Mouse (Mus musculus) limb, embryonic 14.5 days (tissue): ENCODE data around the gene Mfsd4b3. TPM values are rescaled to one million over a fixed set of nuclear protein-coding genes. Genes with fewer than 3 reads are reported as not detected.
A peak's percentile ranks its signal among the peaks of the same experiment; 100 is the strongest.

ENCODE experiments used
- ATAC-seq: fragments of 200-750 bp; cut with Nextera tagmentation; 2 replicates; pipeline ENCODE4 v1.8.0; 2017; ENCODE audit warnings: low read depth, moderate number of reproducible peaks, moderate TSS enrichment; ENCODE audit not compliant: low FRiP score
- DNase-seq: peaks from one replicate; pipeline ENCODE4 v3.0.0-alpha.2; 2015; ENCODE audit warnings: low spot score
- H3K27ac ChIP-seq: fragments of 300-500 bp; sonication (generic); replicated peaks from 2 replicates; pipeline ENCODE4 v1.5.1; 2014; ENCODE audit warnings: low read depth, mild to moderate bottlenecking, low read length, moderate library complexity, mixed read lengths
- H3K27me3 ChIP-seq: fragments of 300-500 bp; sonication (generic); 2 replicates; pipeline ENCODE4 v1.6.1; 2014; ENCODE audit warnings: low read length, mixed read lengths; ENCODE audit not compliant: control insufficient read depth, insufficient read depth
- H3K36me3 ChIP-seq: fragments of 300-500 bp; sonication (generic); 2 replicates; pipeline ENCODE4 v1.6.1; 2014; ENCODE audit warnings: mild to moderate bottlenecking, low read length, moderate library complexity, mixed read lengths; ENCODE audit not compliant: control insufficient read depth, insufficient read depth
- H3K4me1 ChIP-seq: fragments of 300-500 bp; sonication (generic); 2 replicates; pipeline ENCODE4 v1.6.1; 2014; ENCODE audit warnings: antibody characterized with exemption, low read length, mixed read lengths; ENCODE audit not compliant: control insufficient read depth, insufficient read depth
- H3K4me2 ChIP-seq: fragments of 300-500 bp; sonication (generic); replicated peaks from 2 replicates; pipeline ENCODE4 v1.6.1; 2014; ENCODE audit warnings: low read depth, mild to moderate bottlenecking, low read length, moderate library complexity; ENCODE audit not compliant: severe bottlenecking
- H3K4me3 ChIP-seq: fragments of 300-500 bp; sonication (generic); replicated peaks from 2 replicates; pipeline ENCODE4 v1.5.1; 2014; ENCODE audit warnings: low read length
- H3K9ac ChIP-seq: fragments of 300-500 bp; sonication (generic); 2 replicates; pipeline ENCODE4 v1.6.1; 2014; ENCODE audit warnings: mild to moderate bottlenecking, low read depth, low read length, moderate library complexity; ENCODE audit not compliant: severe bottlenecking
- H3K9me3 ChIP-seq: fragments of 300-500 bp; sonication (generic); 2 replicates; pipeline ENCODE4 v1.6.1; 2016; ENCODE audit warnings: low read length; ENCODE audit not compliant: control insufficient read depth
- POLR2A ChIP-seq: fragments of 200-500 bp; IDR thresholded peaks from 2 replicates; pipeline ENCODE4 v1.8.0; 2012; ENCODE audit warnings: inconsistent platforms, mild to moderate bottlenecking, moderate library complexity, borderline replicate concordance; ENCODE audit not compliant: insufficient read depth, insufficient read length; ENCODE audit errors: extremely low read depth
- WGBS: fragments of 180-500 bp; shearing (Covaris S2); extraction: QIAGEN DNeasy Blood & Tissue Kit; methylation state at CpG from one replicate; pipeline ENCODE4 v1.1.7; 2014; 5-methylcytosine and 5-hydroxymethylcytosine counted together
- polyA plus RNA-seq, 2 experiments: library from polyadenylated mRNA; depleted of rRNA in 1 of 2; stranded (reverse) in 1 of 2; unstranded in 1 of 2; fragments of >200 nt; fragmentation: Nextera tagmentation in 1 of 2; extraction: Ambion mirVana in 1 of 2; gene quantifications; 2 replicates each; pipeline versions ENCODE4 v1.2.1 to v1.2.3; 2012 to 2014

Gene Mfsd4b3
- polyA plus RNA-seq, 2 experiments = 0.44 to 0.48 TPM

- no peak overlapping the region for H3K4me2 ChIP-seq
- H3K4me3 ChIP-seq = no peak overlapping the region
- no peak overlapping the region for H3K9ac ChIP-seq
- no peak overlapping the region for H3K27ac ChIP-seq
- no peaks in the 10 kb centered on the region for H3K36me3 ChIP-seq
- no peak for ATAC-seq
- no peaks in the 10 kb centered on the region for H3K27me3 ChIP-seq
- no peaks in the 10 kb centered on the region for H3K4me1 ChIP-seq
- 48% methylated on average over 2 of the region's 2 CpGs for WGBS
- TF ChIP-seq POLR2A = no peak
- H3K9me3 ChIP-seq = peaks cover 9% of the 10 kb centered on the region; the same call in 1 of the 2 replicates
- DNase-seq = no peak
Measured at GRCm38 (mm10) chr10:39975771-39976170, 15.8 kb upstream of the Mfsd4b3 start.

GRCm38 (mm10) chr10:39974982-39975381, 15.0 kb upstream of the Mfsd4b3 start:
- ATAC-seq = no peak
- 44% methylated on average over 11 of the region's 11 CpGs for WGBS
- Histone ChIP-seq H3K4me3 (no peak overlapping the region), H3K27me3 (no peaks in the 10 kb centered on the region), H3K9me3 (peaks cover 9% of the 10 kb centered on the region; the same call in 1 of the 2 replicates), H3K27ac (no peak overlapping the region), H3K4me2 (no peak overlapping the region), H3K9ac (no peak overlapping the region), H3K4me1 (no peaks in the 10 kb centered on the region), H3K36me3 (no peaks in the 10 kb centered on the region)
- no peak for DNase-seq
- no peak for TF ChIP-seq POLR2A

GRCm38 (mm10) chr10:39967512-39967911, 7.6 kb upstream of the Mfsd4b3 start:
- WGBS = 82% methylated on average over 3 of the region's 3 CpGs
- peak; percentile 85 for DNase-seq
- H3K27ac ChIP-seq = no peak overlapping the region
- H3K4me2 ChIP-seq = no peak overlapping the region
- H3K4me3 ChIP-seq = no peak overlapping the region
- no peaks in the 10 kb centered on the region for H3K4me1 ChIP-seq
- no peak overlapping the region for H3K9ac ChIP-seq
- H3K36me3 ChIP-seq = no peaks in the 10 kb centered on the region
- H3K27me3 ChIP-seq = no peaks in the 10 kb centered on the region
- no peak for ATAC-seq
- no peaks in the 10 kb centered on the region for H3K9me3 ChIP-seq
- no peak for TF ChIP-seq POLR2A

DNA sequence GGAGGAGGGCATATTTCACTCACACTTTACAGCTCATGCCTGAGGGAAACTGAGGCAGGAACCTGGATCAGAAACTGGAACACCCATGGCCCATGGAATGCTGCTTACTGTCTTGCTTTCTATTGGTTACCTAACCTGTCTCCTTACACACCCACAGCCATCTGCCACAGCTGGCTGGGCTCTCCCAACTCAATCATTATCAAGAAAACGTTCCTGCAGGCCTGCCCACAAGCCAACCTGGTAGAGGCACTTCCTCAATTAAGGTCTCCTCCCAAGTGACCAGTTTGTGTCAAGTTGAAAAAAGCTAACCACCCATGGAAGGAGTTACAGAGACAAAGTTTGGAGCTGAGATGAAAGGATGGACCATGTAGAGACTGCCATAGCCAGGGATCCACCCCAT, 2.0 kb upstream of the Mfsd4b3 start:
- WGBS = 65% methylated on average over 1 of the region's 1 CpGs
- H3K36me3 ChIP-seq = no peaks in the 10 kb centered on the region
- H3K4me3 ChIP-seq = no peak overlapping the region
- H3K9me3 ChIP-seq = no peaks in the 10 kb centered on the region
- H3K4me2 ChIP-seq = no peak overlapping the region
- ATAC-seq = no peak
- no peak overlapping the region for H3K27ac ChIP-seq
- no peak for TF ChIP-seq POLR2A
- H3K9ac ChIP-seq = no peak overlapping the region
- no peaks in the 10 kb centered on the region for H3K27me3 ChIP-seq
- peaks cover 7% of the 10 kb centered on the region; the same call in 1 of the 2 replicates for H3K4me1 ChIP-seq
- DNase-seq = no peak

DNA sequence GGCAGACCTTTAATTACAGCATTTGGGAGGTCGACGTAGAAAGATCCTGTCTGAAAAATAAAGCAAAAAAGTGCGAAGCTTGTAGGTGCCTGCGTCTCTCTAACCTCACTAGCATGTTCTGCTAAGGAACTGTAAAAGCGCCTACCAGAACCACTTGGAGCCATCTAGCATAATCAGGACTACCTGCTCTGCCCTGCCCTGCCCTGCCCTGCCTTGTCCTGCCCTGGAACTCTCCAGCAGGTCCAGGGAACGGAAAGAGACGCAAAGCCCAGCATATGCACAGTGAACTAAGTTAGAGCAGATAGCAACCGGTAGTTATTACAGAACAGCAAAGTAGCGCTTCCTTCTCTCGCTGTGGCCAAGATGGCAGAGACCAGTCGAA, 479 bp upstream of the Mfsd4b3 start:
- Histone ChIP-seq H3K36me3 (no peaks in the 10 kb centered on the region), H3K4me2 (peak overlapping the region; percentile 85; the same call in 1 of the 2 replicates), H3K4me3 (no peak overlapping the region), H3K27ac (no peak overlapping the region), H3K4me1 (peaks cover 7% of the 10 kb centered on the region; the same call in 1 of the 2 replicates), H3K9ac (no peak overlapping the region), H3K27me3 (no peaks in the 10 kb centered on the region), H3K9me3 (no peaks in the 10 kb centered on the region)
- no peak for TF ChIP-seq POLR2A
- DNase-seq (no peak), ATAC-seq (0 out of 2 replicates have a peak, but pooled peaks have one; percentile 1)
- 39% methylated on average over 11 of the region's 11 CpGs for WGBS

- Histone ChIP-seq H3K27ac (no peak overlapping the region), H3K4me1 (peaks cover 7% of the 10 kb centered on the region; the same call in 1 of the 2 replicates), H3K4me2 (no peak overlapping the region), H3K4me3 (no peak overlapping the region), H3K27me3 (no peaks in the 10 kb centered on the region), H3K9me3 (no peaks in the 10 kb centered on the region), H3K36me3 (no peaks in the 10 kb centered on the region), H3K9ac (no peak overlapping the region)
- WGBS = 55% methylated on average over 4 of the region's 4 CpGs
- TF ChIP-seq POLR2A = no peak
- peak; percentile 16 for DNase-seq
- ATAC-seq = no peak
Measured at GRCm38 (mm10) chr10:39958266-39958665, 1.7 kb downstream of the Mfsd4b3 start.
